Mouse (Mus musculus): Measurements from ENCODE around the gene Pex7.

Gene Pex7

DNA sequence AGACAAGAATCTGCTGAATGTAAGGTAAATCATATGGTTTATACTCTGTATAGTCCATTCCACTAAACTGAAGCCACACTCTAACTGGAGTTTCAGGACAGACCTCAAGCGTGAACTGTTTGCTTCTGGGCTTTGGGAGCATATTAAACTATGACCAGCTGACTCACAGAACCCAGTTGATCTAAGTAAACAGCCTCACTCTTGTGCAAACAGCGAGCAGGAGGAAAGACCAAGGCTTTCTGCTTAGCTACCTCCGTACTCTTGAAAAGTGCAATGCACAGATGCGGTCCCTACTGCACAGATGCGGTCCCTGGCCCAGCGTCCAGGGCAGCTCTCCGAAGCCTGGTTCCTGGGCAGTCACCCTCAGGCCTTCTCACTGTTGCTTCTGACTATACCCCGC, 30.2 kb downstream of the Pex7 start:
- no peak for DNase-seq (ENCODE audit: low spot score in 2 of 2)

DNA sequence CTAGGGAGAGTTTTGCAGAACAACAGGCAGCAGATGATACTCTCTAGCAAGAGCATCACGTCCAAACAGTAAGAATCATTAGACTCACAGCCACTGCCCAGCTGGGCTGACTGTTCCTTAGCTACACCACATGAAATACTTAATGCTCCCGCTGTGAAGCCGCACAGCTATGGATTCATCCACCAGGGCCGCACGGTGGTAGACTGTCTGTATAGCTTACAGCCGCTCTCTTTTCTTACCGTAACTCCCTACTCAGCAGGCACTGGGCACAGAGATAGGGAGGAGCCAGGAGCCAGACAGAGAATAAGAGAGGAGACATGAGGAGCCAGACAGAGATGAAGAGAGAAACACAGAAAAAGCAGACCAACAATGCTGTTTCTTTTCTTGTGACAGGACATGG, 30.8 kb downstream of the Pex7 start:
- DNase-seq (ENCODE audit: low spot score in 2 of 2) = no peak

DNA sequence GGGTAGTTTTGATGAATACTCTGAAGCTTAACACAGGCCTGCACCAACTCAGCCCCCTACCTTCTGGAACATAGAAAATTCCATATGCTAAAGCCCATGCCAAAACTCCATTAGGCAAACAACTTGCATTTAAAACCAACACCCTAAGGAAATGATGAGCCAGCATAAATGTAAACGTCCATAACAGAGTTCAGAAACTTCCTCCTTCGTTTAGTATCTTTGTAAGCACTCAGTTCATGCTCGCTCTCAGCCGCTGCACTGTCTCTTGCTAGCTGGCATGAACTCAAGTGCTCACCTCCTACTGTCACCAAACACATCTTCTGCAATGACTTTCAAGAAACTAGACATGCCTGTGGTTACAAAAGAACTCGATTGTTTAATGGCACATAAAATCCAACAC, 32.1 kb downstream of the Pex7 start:
- DNase-seq (ENCODE audit: low spot score in 2 of 2) = no peak

DNA sequence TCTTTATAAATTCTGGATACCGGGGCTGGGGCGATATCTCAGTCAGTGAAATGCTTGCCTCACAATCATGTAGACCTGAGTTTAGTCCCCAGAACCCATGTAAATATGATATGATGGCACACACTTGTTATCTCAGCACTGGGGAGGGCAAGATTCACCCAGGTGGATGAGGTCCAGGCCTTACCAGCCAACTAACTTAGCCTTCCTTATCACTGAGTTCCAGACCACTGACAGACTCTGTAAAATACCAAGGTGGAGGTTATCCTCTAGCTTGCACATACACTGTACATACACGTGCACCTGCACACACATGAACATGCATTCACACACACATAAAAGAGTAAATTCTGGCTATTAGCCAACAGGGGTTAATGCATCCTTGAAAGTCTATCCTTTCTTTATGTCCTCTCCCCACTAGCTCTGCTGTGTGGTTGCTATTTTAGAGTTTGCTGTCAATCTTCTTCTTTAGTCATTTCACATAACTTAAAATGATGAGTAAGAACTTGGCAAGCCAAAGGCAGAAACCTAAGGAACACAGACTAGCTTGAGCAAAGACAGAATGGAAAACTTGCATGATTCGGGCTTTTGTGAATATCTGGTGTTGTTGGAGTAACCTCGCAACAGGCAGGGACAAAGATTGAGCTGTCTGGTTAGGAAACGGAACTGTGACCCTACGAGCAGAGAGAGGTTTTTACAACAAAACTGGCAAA, 51.7 kb downstream of the Pex7 start:
- no peak for DNase-seq (ENCODE audit: low spot score in 2 of 2)

DNA sequence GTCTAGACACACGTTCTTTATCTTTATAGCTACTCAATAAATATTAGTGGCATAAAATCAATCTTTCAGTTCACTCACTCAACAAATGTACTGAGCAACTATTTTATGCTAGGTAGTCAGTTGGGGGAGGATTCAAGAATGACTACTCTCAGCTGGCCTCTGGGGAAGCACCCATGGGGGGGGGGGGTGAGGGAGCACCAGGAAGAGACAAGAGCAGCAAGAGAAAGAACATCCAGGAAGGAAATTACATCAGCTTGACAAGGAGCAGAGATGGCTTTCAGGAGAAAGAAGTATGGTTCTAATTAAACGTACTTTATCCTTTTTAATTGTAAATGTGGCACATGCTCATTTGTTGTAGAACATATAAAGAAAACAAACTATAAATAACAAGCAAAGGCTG, 53.9 kb downstream of the Pex7 start:
- DNase-seq (ENCODE audit: low spot score in 2 of 2) = no peak

DNA sequence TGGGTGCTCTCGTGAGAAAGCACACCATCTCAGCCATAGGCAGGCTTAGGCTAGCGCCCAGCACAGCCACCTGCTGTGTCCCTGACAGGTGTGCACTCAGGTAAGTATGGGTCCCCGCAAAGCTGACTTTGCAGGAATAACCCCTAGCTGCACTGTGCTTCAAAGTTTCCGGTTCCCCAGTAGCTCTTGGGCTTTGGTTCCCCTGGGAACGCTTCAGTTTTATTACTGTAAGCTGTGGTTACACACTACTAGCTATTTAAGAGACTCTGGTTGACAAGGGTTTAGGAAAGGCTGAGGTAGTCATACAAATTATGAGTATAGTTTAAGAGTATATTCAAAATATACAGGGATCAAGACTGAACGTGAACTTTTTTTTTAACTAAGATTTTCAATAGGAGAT, 54.7 kb downstream of the Pex7 start:
- DNase-seq (ENCODE audit: low spot score in 2 of 2) = no peak

DNA sequence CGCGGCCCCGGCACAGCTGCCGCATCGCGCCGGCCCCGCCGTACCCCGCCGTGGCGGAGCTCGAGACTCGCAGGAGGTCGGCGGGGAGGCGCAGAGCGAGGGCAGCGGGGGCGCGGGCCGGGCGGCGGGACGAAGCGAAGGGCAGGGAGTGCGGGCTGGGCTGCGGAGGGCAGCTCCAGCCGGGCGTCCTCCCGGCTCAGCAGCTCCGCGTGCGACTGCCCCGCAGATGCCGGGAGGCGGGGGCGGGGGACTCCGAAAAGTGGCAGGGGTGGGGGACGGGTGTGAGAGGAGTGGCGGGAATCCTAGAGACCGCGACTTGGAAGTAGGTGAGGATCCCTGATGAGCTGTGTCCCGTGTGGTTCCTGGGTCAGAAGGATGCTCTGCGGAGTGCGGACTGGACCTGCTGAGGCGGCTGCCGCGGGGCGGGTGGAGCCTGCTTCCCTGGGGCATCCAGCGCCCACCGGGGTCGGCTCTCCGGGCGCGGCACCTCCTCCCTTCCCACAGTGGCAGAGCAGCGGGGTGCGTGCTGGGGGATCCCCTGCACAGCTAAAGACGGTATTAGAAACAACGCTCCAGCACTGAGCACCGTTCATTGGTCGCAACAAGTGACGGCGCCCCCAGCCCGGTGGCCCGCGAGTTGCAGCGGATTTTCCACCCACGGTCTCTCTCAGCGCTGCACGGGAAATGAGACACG, 56.3 kb downstream of the Pex7 start, which contains the start of gene Slc35d3:
Gene Slc35d3, minus strand, starts transcription at position 462 of the 694 bp plus-strand sequence.
- peak; percentile 22 to 72 for DNase-seq (ENCODE audit: low spot score in 2 of 2)

DNA sequence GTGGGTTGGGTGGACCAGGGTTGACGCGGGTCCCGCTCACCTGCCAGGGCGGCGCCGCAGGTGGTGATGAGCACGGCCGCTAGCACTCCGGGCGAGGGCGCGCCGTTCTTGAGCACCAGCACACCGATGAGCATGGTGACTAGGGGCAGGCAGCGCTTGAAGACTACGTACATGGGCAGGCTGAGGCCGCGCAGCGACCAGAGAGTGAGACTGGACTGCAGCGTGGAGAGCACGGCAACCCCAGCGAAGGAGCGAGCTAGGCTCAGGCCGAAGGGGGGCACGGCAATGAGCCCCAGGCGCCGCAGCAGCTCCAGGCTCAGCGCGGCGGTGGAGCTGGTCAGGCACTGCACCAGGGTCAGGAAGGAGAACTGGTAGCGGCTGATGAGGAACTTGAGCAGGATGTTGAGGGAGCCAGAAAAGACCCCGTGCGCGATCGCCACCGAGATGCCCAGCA, 56.9 kb downstream of the Pex7 start:
- peak in 1 of 2 experiments; percentile 68 for DNase-seq (ENCODE audit: low spot score in 2 of 2)

DNA sequence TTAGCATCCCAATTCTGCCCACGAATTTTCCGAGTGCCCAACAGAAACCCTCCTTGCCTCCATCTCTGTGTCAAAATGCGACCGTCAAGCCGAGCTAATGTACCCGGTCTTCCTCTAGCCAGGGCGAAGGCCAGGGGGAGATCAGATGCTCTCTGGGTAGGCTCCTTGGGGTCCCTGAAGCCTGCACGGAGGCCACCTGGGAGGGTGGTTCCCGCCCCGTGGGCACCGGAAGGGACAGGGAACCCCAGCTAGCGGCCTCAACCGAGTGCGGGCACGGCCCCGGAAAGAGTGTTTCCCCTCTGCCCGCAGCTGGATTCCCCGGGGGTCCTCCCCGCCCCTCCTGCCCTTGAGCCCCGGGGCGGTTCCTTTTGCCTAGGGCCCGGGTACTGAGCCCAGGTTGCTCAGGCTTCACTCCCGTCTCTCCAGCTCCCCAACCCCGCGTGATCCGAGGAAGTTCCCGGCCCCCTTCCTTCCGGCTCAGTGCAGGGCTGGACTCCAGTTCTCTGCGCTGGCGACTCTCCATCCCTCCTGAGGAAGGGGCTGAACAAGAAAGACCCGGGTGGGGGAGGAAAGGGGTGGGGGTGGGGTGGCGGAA, 57.6 kb downstream of the Pex7 start:
- DNase-seq (ENCODE audit: low spot score in 2 of 2) = no peak

DNA sequence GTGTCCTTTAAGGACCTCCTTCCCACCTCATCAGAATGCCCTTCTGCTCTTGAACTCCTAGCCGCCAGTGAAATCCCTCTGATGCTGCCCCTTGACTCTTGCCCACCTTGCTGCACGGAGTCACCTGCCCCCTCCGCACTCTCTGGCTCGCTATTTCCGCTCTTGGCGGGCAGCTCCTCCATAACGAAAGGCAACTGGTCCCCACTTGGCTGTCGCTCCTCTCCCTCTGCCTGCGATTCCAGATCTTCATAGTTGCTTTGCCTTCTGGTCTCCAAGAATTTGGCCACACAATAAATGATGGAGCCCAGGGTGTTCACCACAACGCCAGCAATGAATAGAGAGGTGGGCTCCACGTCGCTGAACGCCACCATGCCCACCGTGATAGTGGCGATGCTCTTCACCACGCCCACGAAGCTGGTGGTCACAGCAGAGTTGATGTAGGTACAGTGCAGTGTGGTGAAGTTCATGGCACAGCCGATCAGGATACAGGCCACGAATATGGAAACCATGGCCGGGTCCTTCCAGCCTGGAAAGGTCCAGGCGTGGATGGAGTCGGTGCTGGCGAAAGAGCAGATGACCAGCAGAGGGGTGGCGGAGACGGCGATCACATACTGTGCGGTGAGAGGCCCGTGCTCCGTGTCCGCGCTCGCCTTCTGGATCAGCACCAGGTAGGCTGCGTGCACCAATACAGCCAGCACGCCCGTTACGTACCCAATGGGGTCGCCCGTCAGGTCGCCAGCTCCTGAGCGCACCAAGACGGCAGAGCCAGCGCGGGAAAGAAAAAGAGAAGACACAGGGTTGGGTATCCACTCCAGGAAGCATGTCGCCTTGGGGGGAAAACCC, 58.3 kb downstream of the Pex7 start:
- no peak for DNase-seq (ENCODE audit: low spot score in 2 of 2)

DNA sequence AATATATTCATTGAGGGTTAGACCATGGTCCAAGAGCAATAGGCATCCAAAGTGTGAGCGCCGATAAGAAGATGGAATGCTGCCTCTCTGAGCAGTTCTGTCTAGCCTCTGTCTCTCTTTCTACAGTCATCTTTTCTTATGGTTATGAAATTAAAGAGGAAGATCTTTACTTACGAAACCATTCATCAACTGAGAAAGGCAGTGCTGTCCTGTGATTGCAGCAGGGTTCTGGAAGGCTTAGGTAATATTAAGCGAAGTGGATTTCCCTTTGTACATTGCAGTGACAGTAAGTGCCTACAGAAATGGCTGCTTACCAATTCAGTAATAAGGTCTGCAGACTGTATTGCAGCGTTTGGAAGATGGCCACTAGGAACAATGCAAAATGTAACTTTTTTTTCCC, 67.7 kb downstream of the Pex7 start:
- no peak for DNase-seq (ENCODE audit: low spot score in 2 of 2)

DNA sequence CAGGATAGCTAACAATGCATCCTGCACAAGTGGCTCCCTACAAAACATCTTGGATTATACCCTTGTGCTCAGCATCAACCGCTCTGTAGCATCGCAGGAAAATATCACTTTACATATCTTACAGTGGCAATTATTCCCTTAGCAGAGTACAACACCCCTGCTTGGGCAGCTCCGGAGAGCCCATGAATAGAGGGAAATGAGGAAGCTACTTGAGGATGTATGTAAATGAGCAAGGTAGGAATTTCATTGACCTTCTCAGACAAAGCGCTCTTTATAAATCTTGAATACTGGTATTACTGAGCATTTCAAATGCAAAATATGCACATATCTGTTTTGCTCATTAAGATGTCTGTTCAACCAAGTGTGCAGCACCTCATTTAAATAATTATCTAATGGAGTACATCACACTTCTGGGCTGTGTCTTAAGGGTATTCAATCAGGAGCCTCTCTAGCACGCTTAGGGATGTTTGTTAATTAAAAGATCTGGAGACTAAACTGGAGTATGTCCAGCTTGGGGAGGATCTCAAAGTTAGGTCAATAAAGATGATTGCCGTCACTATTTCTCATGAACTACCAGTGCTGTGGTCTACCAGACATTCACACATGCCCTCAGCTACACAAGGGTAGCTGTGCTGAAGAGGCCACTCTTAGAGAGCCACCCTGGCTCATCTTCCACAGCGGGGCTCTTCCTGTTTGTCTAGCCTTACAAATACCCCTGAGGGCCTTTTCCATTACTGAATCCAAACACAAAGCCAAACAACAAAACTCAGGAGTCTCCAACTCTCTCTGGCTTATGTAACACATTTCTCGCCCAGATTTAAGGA, 71.4 kb downstream of the Pex7 start:
- no peak for DNase-seq (ENCODE audit: low spot score in 2 of 2)

DNA sequence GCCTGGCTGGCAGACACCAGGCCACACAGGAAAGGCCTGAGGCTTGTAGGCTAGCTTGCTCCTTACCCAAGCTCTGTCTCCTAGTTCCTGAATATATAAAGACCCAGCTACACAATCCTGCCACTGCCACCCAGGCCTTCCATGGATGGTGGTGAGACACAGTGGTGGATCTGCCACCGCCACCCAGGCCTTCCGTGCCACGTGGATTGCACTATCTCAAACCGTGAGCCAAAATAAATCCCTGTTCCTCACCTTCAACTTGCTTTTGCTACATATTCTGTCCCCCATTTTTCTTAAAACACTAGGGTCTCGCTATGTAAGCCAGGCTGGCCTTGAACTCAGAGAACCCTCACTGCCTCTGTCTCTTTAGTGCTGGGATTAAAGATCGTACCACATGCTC, 73.3 kb downstream of the Pex7 start:
- DNase-seq (ENCODE audit: low spot score in 2 of 2) = no peak

DNA sequence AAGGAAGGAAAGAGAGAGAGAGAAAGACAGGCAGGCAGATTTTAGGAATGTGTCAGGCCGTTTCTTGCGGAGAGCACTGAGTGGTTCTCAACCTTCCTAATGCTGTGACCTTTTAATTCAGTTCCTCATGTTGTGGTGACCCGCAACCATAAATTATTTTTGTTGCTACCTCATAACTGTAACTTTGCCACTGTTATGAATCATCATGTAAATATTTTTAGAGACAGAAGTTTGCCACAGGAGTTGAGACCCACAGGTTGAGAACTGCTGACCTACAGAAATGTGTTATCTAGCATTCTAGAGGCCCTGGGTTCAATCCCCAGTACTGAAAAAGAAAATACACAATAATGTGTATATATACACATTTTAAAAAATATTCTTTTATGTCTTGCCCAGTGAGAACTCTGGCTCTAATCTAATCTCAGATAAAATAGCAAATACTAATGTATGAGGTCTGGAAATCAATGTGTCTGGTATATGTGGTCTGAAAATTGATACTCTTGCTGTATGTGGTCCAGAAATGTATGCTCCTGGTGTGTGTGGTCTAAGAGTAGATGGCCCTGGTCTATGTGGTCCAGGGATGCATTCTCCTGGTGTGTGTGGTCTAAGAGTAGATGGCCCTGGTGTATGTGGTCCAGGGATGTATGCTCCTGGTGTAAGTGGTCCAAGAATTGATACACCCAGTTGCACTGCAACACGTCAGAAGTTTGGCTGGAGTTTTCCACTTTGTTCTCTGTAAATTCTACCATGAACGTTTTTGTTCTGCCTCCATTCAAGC, 76.2 kb downstream of the Pex7 start:
- DNase-seq (ENCODE audit: low spot score in 2 of 2) = no peak

DNA sequence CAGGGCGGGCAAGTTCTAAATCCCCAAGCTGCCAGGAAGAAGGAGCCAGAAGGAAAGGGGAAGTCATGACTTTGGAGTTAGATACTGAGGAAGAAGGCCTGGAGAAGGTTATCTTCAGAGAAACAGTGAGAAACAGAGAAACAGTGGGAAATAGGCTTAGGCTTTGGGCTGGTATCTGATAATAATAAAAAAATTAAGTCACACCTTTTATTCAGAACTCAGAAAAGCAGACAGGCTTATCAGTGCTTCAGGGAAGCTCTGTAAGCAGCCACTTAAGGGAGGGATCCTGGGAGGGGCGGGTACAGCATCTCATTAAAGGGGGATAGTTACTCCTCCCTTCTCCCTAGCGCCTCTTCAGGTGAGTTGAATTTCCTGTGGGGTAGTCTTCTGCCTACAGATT, 86.5 kb downstream of the Pex7 start:
- no peak for DNase-seq (ENCODE audit: low spot score in 2 of 2)

DNA sequence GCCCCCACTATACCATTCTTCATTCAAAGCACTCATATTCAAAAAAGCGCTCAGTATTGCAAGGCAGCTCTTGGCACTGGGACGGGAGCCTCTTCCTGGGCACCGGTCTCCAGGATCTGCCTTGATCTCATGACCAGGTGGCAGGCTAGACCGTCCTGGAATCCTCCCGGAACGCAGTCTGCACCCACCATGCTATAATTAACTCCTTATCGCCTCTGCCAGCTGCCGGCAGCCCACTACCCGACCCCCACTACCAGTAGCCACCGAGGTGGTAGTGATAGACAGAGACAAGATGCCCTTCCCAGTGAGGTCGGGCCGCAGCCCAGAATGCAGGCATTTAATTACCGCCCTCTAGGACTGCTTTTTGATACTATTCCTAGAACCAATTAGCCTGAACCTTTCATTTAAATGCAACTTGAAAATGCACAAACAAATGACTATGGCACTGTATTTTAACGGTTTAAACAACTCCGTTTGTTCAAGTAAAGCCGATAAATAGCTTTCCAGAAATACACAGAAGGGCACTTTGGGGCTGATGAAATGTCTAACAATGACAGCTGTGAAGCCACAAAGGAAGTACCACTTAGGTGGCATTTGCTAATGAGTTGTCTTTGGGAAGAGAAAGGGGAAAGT, 88.7 kb downstream of the Pex7 start:
- DNase-seq (ENCODE audit: low spot score in 2 of 2) = no peak

DNA sequence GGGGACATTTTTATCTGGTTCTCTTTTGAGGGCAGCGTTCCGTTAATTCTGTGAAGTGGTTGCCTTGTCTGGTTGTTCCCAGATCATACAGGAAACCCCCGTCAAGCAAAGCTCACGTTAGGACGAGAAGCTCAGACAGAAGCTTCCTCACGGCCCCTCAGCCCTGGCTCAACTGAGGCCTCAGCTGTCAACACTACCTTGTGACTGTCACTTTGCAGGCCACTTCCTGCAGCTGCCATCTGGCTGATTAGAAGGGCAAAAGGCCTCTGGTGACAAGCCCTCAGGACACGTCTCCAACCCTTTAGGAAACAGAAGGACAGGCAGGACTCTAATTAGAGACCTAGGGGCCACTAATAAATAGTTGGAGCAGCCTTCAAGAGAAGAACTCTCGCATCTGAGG, 92.1 kb downstream of the Pex7 start:
- no peak for DNase-seq (ENCODE audit: low spot score in 2 of 2)

DNA sequence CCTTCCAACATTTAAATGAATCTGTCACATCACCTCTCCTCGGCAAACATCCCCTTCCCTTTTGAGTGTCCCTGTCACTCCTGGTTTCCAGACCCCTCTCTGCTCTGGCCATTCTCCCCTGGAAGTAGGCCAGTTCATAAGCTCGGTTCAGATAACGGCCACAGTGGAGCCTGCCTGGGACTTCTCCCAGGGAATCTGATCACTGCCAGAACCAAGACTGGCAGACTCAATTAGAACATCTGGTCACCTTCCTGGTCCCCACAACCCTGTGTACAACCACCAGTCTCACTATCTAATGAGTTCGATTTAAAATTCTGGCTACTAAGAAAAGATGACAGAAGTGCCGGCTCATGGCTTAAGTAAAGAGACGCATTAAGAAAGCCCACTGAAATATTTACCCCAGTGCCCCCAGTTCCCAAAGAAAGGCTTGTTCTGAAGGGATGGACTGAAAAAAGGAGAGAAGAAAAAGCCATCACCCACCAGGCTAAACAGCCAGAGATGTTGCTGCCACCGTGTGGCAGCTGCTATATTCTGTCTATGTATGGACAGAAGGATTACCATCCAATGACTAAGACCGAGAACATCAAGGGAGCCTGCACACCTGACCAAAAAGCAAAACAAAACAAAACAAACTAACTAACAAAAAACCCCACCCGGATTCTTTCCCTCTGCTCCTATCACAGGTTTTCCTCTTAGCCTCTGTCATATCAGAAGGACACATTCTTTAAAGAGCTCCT, 95.9 kb downstream of the Pex7 start:
- no peak for DNase-seq (ENCODE audit: low spot score in 2 of 2)

DNA sequence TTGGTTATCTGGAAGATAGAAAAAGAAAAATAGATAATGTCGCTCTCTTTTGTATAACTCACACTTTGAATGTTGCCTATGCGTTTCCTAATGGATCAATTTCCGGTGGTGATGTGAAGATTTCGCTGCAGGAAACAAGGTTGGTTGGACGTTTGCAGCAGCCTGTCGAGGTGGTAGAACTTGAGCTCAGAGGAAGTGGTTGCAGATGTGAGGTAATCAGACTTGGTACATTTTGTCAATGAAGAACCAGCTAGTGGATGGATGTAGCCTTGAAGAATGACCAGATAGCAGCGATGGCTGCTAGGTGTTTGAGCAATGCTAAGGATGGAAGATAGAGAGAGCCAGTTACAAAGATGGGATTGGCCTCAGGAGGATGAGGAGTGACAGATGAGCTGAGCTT, 102.7 kb downstream of the Pex7 start:
- DNase-seq (ENCODE audit: low spot score in 2 of 2) = no peak

Measured in spleen, postnatal 4 days (tissue).